Mouse (Mus musculus): Measurements from ENCODE around the gene Rnf145. TPM values are rescaled to one million over a fixed set of nuclear protein-coding genes. Genes with fewer than 3 reads are reported as not detected.

The Rnf145 gene
- polyA plus RNA-seq, 1 experiment from 2014 or later = 102 TPM

GRCm38 (mm10) chr11:44504761-44505160 is 14.0 kb upstream of the Rnf145 start:
- 86% methylated on average over 3 of the region's 3 CpGs for WGBS
- ATAC-seq = no peak
- no peak overlapping the region for H3K9ac ChIP-seq (ENCODE audit: low read length)
- H3K4me3 ChIP-seq (ENCODE audit: low read depth, low read length) = no peak overlapping the region
- DNase-seq (ENCODE audit: low spot score) = no peak
- H3K27ac ChIP-seq (ENCODE audit: low read depth, low read length) = no peak overlapping the region
- no peaks in the 10 kb centered on the region for H3K36me3 ChIP-seq (ENCODE audit: control insufficient read depth, insufficient read depth, low read length)
- H3K9me3 ChIP-seq (replicated peaks; ENCODE audit: control insufficient read depth, low read length) = no peaks in the 10 kb centered on the region
- no peaks in the 10 kb centered on the region for H3K27me3 ChIP-seq (replicated peaks; ENCODE audit: control insufficient read depth, insufficient read depth, low read length)
- no peaks in the 10 kb centered on the region for H3K4me1 ChIP-seq (ENCODE audit: control insufficient read depth, insufficient read depth, low read length)
- no peak overlapping the region for H3K4me2 ChIP-seq (ENCODE audit: low read length)

GRCm38 (mm10) chr11:44508876-44509275 is 9.9 kb upstream of the Rnf145 start:
- Histone ChIP-seq H3K27ac (ENCODE audit: low read depth, low read length) (no peak overlapping the region), H3K9me3 (replicated peaks; ENCODE audit: control insufficient read depth, low read length) (no peaks in the 10 kb centered on the region), H3K4me2 (ENCODE audit: low read length) (no peak overlapping the region), H3K4me1 (ENCODE audit: control insufficient read depth, insufficient read depth, low read length) (no peaks in the 10 kb centered on the region), H3K9ac (ENCODE audit: low read length) (no peak overlapping the region), H3K36me3 (ENCODE audit: control insufficient read depth, insufficient read depth, low read length) (no peaks in the 10 kb centered on the region), H3K27me3 (replicated peaks; ENCODE audit: control insufficient read depth, insufficient read depth, low read length) (no peaks in the 10 kb centered on the region), H3K4me3 (ENCODE audit: low read depth, low read length) (no peak overlapping the region)
- peak; percentile 5 for DNase-seq (ENCODE audit: low spot score)
- WGBS = 55% methylated on average over 4 of the region's 4 CpGs
- ATAC-seq = no peak

- H3K4me3 ChIP-seq (ENCODE audit: low read depth, low read length) = no peak overlapping the region
Observed at GRCm38 (mm10) chr11:44509906-44510305, 8.9 kb upstream of the Rnf145 start.

GRCm38 (mm10) chr11:44510371-44510770 is 8.4 kb upstream of the Rnf145 start:
- Histone ChIP-seq H3K9me3 (replicated peaks; ENCODE audit: control insufficient read depth, low read length) (no peaks in the 10 kb centered on the region), H3K36me3 (ENCODE audit: control insufficient read depth, insufficient read depth, low read length) (no peaks in the 10 kb centered on the region), H3K27me3 (replicated peaks; ENCODE audit: control insufficient read depth, insufficient read depth, low read length) (no peaks in the 10 kb centered on the region), H3K4me2 (ENCODE audit: low read length) (no peak overlapping the region), H3K4me3 (ENCODE audit: low read depth, low read length) (no peak overlapping the region), H3K27ac (ENCODE audit: low read depth, low read length) (no peak overlapping the region), H3K4me1 (ENCODE audit: control insufficient read depth, insufficient read depth, low read length) (no peaks in the 10 kb centered on the region), H3K9ac (ENCODE audit: low read length) (no peak overlapping the region)
- ATAC-seq = no peak
- DNase-seq (ENCODE audit: low spot score) = no peak
- WGBS = 88% methylated on average over 7 of the region's 7 CpGs

More at GRCm38 (mm10) chr11:44509906-44510305, 8.9 kb upstream of the Rnf145 start:
- H3K27me3 ChIP-seq (replicated peaks; ENCODE audit: control insufficient read depth, insufficient read depth, low read length) = no peaks in the 10 kb centered on the region
- no peaks in the 10 kb centered on the region for H3K4me1 ChIP-seq (ENCODE audit: control insufficient read depth, insufficient read depth, low read length)
- no peak overlapping the region for H3K4me2 ChIP-seq (ENCODE audit: low read length)
- ATAC-seq = no peak
- WGBS = 89% methylated on average over 2 of the region's 2 CpGs
- H3K36me3 ChIP-seq (ENCODE audit: control insufficient read depth, insufficient read depth, low read length) = no peaks in the 10 kb centered on the region
- no peak for DNase-seq (ENCODE audit: low spot score)
- H3K9me3 ChIP-seq (replicated peaks; ENCODE audit: control insufficient read depth, low read length) = no peaks in the 10 kb centered on the region
- no peak overlapping the region for H3K27ac ChIP-seq (ENCODE audit: low read depth, low read length)
- no peak overlapping the region for H3K9ac ChIP-seq (ENCODE audit: low read length)

GRCm38 (mm10) chr11:44512044-44513025 is 6.4 kb upstream of the Rnf145 start:
- Histone ChIP-seq H3K27me3 (replicated peaks; ENCODE audit: control insufficient read depth, insufficient read depth, low read length) (no peaks in the 10 kb centered on the region), H3K4me2 (ENCODE audit: low read length) (no peak overlapping the region), H3K27ac (ENCODE audit: low read depth, low read length) (no peak overlapping the region), H3K9ac (ENCODE audit: low read length) (no peak overlapping the region), H3K9me3 (replicated peaks; ENCODE audit: control insufficient read depth, low read length) (no peaks in the 10 kb centered on the region), H3K36me3 (ENCODE audit: control insufficient read depth, insufficient read depth, low read length) (no peaks in the 10 kb centered on the region), H3K4me3 (ENCODE audit: low read depth, low read length) (no peak overlapping the region), H3K4me1 (ENCODE audit: control insufficient read depth, insufficient read depth, low read length) (no peaks in the 10 kb centered on the region)
- ATAC-seq (no peak), DNase-seq (ENCODE audit: low spot score) (no peak)
- 85% methylated on average over 14 of the region's 14 CpGs for WGBS

- H3K4me1 ChIP-seq (ENCODE audit: control insufficient read depth, insufficient read depth, low read length) = no peaks in the 10 kb centered on the region
- H3K4me2 ChIP-seq (ENCODE audit: low read length) = no peak overlapping the region
- DNase-seq (ENCODE audit: low spot score) (no peak), ATAC-seq (no peak)
- H3K9ac ChIP-seq (ENCODE audit: low read length) = no peak overlapping the region
- 71% methylated on average over 2 of the region's 2 CpGs for WGBS
- H3K4me3 ChIP-seq (ENCODE audit: low read depth, low read length) = no peak overlapping the region
- no peaks in the 10 kb centered on the region for H3K36me3 ChIP-seq (ENCODE audit: control insufficient read depth, insufficient read depth, low read length)
- no peaks in the 10 kb centered on the region for H3K9me3 ChIP-seq (replicated peaks; ENCODE audit: control insufficient read depth, low read length)
- H3K27me3 ChIP-seq (replicated peaks; ENCODE audit: control insufficient read depth, insufficient read depth, low read length) = no peaks in the 10 kb centered on the region
- no peak overlapping the region for H3K27ac ChIP-seq (ENCODE audit: low read depth, low read length)
Observed at GRCm38 (mm10) chr11:44513026-44513422, 5.7 kb upstream of the Rnf145 start.

GRCm38 (mm10) chr11:44514666-44515065 is 4.1 kb upstream of the Rnf145 start:
- Histone ChIP-seq H3K4me1 (ENCODE audit: control insufficient read depth, insufficient read depth, low read length) (no peaks in the 10 kb centered on the region), H3K4me2 (ENCODE audit: low read length) (no peak overlapping the region), H3K27me3 (replicated peaks; ENCODE audit: control insufficient read depth, insufficient read depth, low read length) (no peaks in the 10 kb centered on the region), H3K9me3 (replicated peaks; ENCODE audit: control insufficient read depth, low read length) (no peaks in the 10 kb centered on the region), H3K4me3 (ENCODE audit: low read depth, low read length) (no peak overlapping the region), H3K9ac (ENCODE audit: low read length) (no peak overlapping the region), H3K36me3 (ENCODE audit: control insufficient read depth, insufficient read depth, low read length) (no peaks in the 10 kb centered on the region), H3K27ac (ENCODE audit: low read depth, low read length) (no peak overlapping the region)
- DNase-seq (ENCODE audit: low spot score) = no peak
- 57% methylated on average over 2 of the region's 2 CpGs for WGBS
- no peak for ATAC-seq

- no peak for ATAC-seq
- no peak for DNase-seq (ENCODE audit: low spot score)
- Histone ChIP-seq H3K9ac (ENCODE audit: low read length) (no peak overlapping the region), H3K36me3 (ENCODE audit: control insufficient read depth, insufficient read depth, low read length) (no peaks in the 10 kb centered on the region), H3K4me1 (ENCODE audit: control insufficient read depth, insufficient read depth, low read length) (0 out of 2 replicates have a peak, but pooled peaks cover 4% of the 10 kb centered on the region), H3K27me3 (replicated peaks; ENCODE audit: control insufficient read depth, insufficient read depth, low read length) (no peaks in the 10 kb centered on the region), H3K9me3 (replicated peaks; ENCODE audit: control insufficient read depth, low read length) (no peaks in the 10 kb centered on the region), H3K4me2 (ENCODE audit: low read length) (no peak overlapping the region), H3K4me3 (ENCODE audit: low read depth, low read length) (no peak overlapping the region), H3K27ac (ENCODE audit: low read depth, low read length) (no peak overlapping the region)
- 15% methylated on average over 1 of the region's 1 CpGs for WGBS
Observed at GRCm38 (mm10) chr11:44516362-44516761, 2.4 kb upstream of the Rnf145 start.
